Mouse (Mus musculus): ENCODE results near the gene Ppfia4.

DNA sequence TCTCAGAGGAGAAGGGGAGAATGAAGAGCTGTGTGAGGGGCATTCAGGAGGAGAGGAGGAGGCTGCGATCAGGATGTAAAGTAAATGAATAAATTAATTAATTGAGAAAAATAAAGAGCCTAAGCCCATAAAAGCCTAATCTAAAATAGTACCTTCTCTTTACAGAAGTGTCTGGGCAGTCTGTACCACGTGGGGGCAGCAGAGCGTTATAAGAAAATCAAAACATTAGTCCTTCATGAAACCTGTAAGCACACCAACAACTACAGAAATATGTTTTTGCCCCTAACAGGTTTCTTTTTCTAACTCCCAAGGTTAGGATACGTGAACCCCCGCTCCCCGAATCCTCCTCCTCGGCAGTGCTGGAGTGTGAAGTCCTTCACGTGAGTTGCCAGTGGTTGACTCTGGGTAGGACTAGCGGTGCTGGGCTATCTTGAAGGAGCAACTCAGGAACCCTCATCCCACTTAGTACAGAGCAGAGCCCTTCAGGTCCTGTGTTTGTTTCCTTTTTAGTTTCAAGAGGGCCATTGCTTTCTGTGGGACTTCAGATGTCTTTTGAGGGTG lies 36.1 kb upstream of the Ppfia4 start:
- TF ChIP-seq EP300 (optimal IDR thresholded peaks at IDR 0.05) (no peak), CTCF (IDR thresholded peaks at IDR 0.05; ENCODE audit: low read depth) (peak; percentile 81)
